Mouse (Mus musculus): ENCODE results near the gene Bricd5.

DNA sequence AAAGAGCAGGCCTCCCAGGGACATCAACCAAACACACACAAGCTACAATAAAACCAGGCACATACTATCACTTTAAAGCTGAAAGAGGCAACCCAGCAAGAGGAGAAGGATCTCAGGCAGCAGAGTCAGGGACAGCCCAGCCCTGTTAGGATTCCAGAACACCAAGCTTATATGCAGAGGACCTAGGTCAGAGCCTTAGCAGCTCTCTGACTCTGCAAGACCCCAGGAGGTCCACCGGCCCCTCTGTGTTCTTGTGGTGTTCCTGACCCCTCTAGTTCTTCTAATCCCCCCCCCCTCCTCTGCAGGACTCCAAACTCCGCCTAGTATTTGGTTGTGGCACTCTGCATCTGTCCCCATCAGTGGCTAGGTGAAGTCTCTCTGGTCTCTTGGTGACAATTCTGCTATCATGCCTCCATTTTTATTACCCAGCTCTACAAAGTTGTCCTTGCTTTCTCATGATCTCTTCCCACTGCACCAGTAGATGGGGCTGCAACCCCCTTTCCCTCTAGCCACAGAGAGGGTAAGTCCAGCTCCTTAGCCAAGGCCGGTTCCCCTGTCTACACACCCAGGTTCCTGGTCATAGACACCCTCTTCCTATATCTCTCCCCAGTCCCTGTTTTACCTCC lies 6.6 kb downstream of the Bricd5 start:
- TF ChIP-seq CTCF (IDR thresholded peaks at IDR 0.05; ENCODE audit: low read depth) (peak; percentile 32), EP300 (IDR thresholded peaks at IDR 0.05; ENCODE audit: low read depth) (no peak)
